Mouse (Mus musculus) embryonic facial prominence, embryonic 15.5 days (tissue): ENCODE measurements at regions not wholly inside any gene's neighbourhood (a gene's known extent, or its start where the extent isn't known, plus 50 kb on each side); places are given as distances from the start of the nearest gene placed in this dataset.
"Not testable (repeated sequence)": the region's sequence is repeated elsewhere in the genome, so short reads cannot be mapped to it uniquely, and the experiment has no call there.

ENCODE experiments used
- ATAC-seq: fragments of 200-750 bp; cut with Nextera tagmentation; 2 replicates; pipeline ENCODE4 v1.8.0; 2017; ENCODE audit warnings: low read depth, moderate TSS enrichment; ENCODE audit not compliant: insufficient number of reproducible peaks, low FRiP score, low TSS enrichment
- H3K27ac ChIP-seq: fragments of 300-500 bp; sonication (generic); replicated peaks from 2 replicates; pipeline ENCODE4 v1.5.1; 2015; ENCODE audit warnings: mild to moderate bottlenecking, inconsistent platforms
- H3K27me3 ChIP-seq: fragments of 300-500 bp; sonication (generic); 2 replicates; pipeline ENCODE4 v1.6.1; 2015; ENCODE audit warnings: inconsistent platforms
- H3K36me3 ChIP-seq: fragments of 300-500 bp; sonication (generic); 2 replicates; pipeline ENCODE4 v1.6.1; 2015; ENCODE audit warnings: mild to moderate bottlenecking, inconsistent platforms
- H3K4me1 ChIP-seq: fragments of 300-500 bp; sonication (generic); 2 replicates; pipeline ENCODE4 v1.6.1; 2015; ENCODE audit warnings: inconsistent platforms
- H3K4me2 ChIP-seq: fragments of 300-500 bp; sonication (generic); replicated peaks from 2 replicates; pipeline ENCODE4 v1.6.1; 2015; ENCODE audit warnings: mild to moderate bottlenecking, inconsistent platforms
- H3K4me3 ChIP-seq: fragments of 300-500 bp; sonication (generic); replicated peaks from 2 replicates; pipeline ENCODE4 v1.5.1; 2015; ENCODE audit warnings: mild to moderate bottlenecking, inconsistent platforms
- H3K9ac ChIP-seq: fragments of 300-500 bp; sonication (generic); 2 replicates; pipeline ENCODE4 v1.6.1; 2015; ENCODE audit warnings: inconsistent platforms
- H3K9me3 ChIP-seq: fragments of 300-500 bp; sonication (generic); replicated peaks from 2 replicates; pipeline ENCODE4 v1.6.1; 2016; ENCODE audit warnings: inconsistent platforms
- WGBS: fragments of 180-500 bp; shearing (Covaris S2); methylation state at CpG from one replicate; pipeline ENCODE4 v1.1.7; 2015; 5-methylcytosine and 5-hydroxymethylcytosine counted together

DNA sequence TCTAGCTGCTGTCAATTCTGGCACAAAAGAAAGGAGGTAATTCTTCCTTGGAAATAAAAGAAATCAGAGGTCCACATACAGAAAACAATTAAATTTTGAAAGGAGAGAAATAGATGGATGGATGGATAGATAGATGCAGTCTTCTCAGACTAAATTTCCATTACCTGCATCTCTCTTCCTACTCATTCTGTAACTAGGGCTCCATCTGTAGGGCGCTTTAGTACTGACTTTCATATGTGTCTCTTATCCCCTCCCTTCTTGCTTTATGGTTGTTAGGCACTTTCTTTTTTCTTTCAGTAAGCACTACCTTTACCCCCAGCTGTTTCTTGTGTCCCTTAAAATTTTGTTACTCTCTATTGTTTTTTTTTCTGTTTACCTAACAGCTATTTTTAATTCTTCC is 72.9 kb upstream of the Olfr1324 start:
- 29% methylated on average over 1 of the region's 1 CpGs for WGBS

DNA sequence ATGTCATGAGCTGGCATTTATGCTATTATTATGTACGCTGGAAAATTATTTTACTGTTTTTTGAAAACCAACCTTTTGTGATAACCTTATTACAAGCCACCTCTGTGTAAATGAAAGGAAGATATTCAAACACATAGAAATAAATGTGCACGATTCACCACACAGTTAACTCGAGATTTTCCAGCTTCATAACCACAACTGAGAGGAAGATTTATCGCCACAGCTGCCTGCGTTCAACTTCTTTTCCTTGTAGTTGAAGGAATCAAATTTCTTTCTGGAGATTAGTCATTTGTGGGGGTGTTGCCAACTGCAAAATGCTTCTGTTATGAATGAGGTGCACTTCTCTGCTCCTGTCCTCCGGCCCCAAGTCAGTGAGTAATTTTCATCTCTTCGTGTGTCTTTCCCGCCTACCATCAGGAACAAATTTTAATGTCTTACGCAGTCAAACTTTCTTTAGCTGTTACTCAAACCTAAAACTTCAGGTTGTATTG is 62.2 kb upstream of the Olfr1324 start:
- not testable (repeated sequence) for H3K9me3 ChIP-seq, H3K4me2 ChIP-seq, H3K27me3 ChIP-seq, H3K4me3 ChIP-seq, ATAC-seq, H3K9ac ChIP-seq, H3K27ac ChIP-seq, H3K4me1 ChIP-seq, H3K36me3 ChIP-seq
- WGBS = 56% methylated on average over 9 of the region's 9 CpGs

More for the DNA sequence above, 72.9 kb upstream of the Olfr1324 start:
- no peak overlapping the region for H3K4me3 ChIP-seq
- no peaks in the 10 kb centered on the region for H3K9me3 ChIP-seq
- no peak overlapping the region for H3K9ac ChIP-seq
- no peaks in the 10 kb centered on the region for H3K4me1 ChIP-seq
- no peaks in the 10 kb centered on the region for H3K36me3 ChIP-seq
- ATAC-seq = no peak
- no peak overlapping the region for H3K27ac ChIP-seq
- no peak overlapping the region for H3K4me2 ChIP-seq
- H3K27me3 ChIP-seq = no peaks in the 10 kb centered on the region
